Mouse (Mus musculus): ENCODE measurements around the gene Coil. TPM values are rescaled to one million over a fixed set of nuclear protein-coding genes. Genes with fewer than 3 reads are reported as not detected.

Coil gene
- polyA plus RNA-seq, 1 experiment = 3.1 TPM

- TF ChIP-seq REST (IDR thresholded peaks at IDR 0.05; ENCODE audit: insufficient read depth, insufficient read length) (no peak), SRF (IDR thresholded peaks at IDR 0.05; ENCODE audit: control insufficient read depth, insufficient read length, low read depth) (no peak), POLR2A (IDR thresholded peaks at IDR 0.05; ENCODE audit: insufficient read length, low read depth) (no peak), MYOD1 (IDR thresholded peaks at IDR 0.05; ENCODE audit: control insufficient read depth in 1 of 3, insufficient read length in 2 of 3, low read depth in 2 of 3) (no peak), E2F4 (IDR thresholded peaks at IDR 0.05; ENCODE audit: insufficient read depth) (no peak), TCF12 (IDR thresholded peaks at IDR 0.05; ENCODE audit: insufficient read depth, poor library complexity, severe bottlenecking) (no peak), USF1 (IDR thresholded peaks at IDR 0.05; ENCODE audit: low read depth) (no peak), CEBPB (IDR thresholded peaks at IDR 0.05; ENCODE audit: insufficient read depth, poor library complexity, severe bottlenecking) (no peak), TCF3 (IDR thresholded peaks at IDR 0.05; ENCODE audit: insufficient read length, low read depth) (no peak), POLR2AphosphoS2 (IDR thresholded peaks at IDR 0.05; ENCODE audit: insufficient read length, low read depth) (no peak), MAX (IDR thresholded peaks at IDR 0.05; ENCODE audit: low read depth) (no peak)
- Histone ChIP-seq H3K79me2 (ENCODE audit: control insufficient read depth, insufficient read depth) (no peaks in the 10 kb centered on the region), H3K4me2 (ENCODE audit: low read depth) (no peak overlapping the region), H3K36me3 (ENCODE audit: control insufficient read depth, insufficient read depth) (no peaks in the 10 kb centered on the region), H3K27me3 (ENCODE audit: control insufficient read depth, insufficient read depth, insufficient read length) (no peaks in the 10 kb centered on the region), H3ac (ENCODE audit: control insufficient read depth, insufficient read length) (no peak overlapping the region), H3K4me3 (no peak overlapping the region)
Observed at GRCm38 (mm10) chr11:89021687-89022086, 51.6 kb downstream of the Coil start.

DNA sequence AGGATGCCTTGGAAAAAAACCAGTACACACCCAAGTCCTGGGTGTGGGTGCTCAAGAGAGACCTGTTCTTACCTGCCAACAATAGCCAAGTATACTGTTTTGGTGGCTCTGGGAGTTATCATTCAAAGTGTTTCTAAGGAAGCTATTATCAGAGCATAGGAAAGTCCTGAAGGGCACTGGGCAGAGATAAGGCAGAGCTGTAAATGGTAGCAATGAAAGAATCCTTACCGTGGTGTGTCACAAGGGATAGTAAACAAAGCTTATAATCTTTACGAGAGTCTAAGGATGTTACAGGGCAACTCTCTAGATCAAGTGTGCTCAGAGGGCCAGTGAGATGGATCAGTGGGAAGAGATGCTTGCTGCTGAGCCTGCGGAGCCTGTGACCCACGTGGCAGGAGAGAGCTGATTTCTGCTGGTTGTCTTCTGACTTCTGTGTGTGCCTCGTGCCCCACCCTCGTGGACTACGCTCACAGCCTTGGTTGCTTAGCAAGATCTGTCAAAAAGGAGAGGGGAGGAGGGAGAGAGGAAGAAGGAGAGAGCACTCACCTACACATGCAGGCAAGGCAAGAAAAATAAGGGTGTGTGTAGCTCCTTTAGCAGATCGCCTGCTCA lies 52.2 kb downstream of the Coil start:
- Histone ChIP-seq H3K79me2 (ENCODE audit: control insufficient read depth, insufficient read depth) (no peaks in the 10 kb centered on the region), H3K4me3 (no peak overlapping the region), H3K4me2 (ENCODE audit: low read depth) (no peak overlapping the region), H3K36me3 (ENCODE audit: control insufficient read depth, insufficient read depth) (no peaks in the 10 kb centered on the region), H3ac (ENCODE audit: control insufficient read depth, insufficient read length) (no peak overlapping the region), H3K27me3 (ENCODE audit: control insufficient read depth, insufficient read depth, insufficient read length) (no peaks in the 10 kb centered on the region)
- TF ChIP-seq E2F4 (IDR thresholded peaks at IDR 0.05; ENCODE audit: insufficient read depth) (no peak), REST (IDR thresholded peaks at IDR 0.05; ENCODE audit: insufficient read depth, insufficient read length) (no peak), CEBPB (IDR thresholded peaks at IDR 0.05; ENCODE audit: insufficient read depth, poor library complexity, severe bottlenecking) (no peak), MAX (IDR thresholded peaks at IDR 0.05; ENCODE audit: low read depth) (no peak), POLR2A (IDR thresholded peaks at IDR 0.05; ENCODE audit: insufficient read length, low read depth) (no peak), TCF12 (IDR thresholded peaks at IDR 0.05; ENCODE audit: insufficient read depth, poor library complexity, severe bottlenecking) (no peak), TCF3 (IDR thresholded peaks at IDR 0.05; ENCODE audit: insufficient read length, low read depth) (no peak), MYOG (IDR thresholded peaks at IDR 0.05; ENCODE audit: control insufficient read depth in 1 of 3, insufficient read depth in 1 of 3, insufficient read length in 2 of 3, low read depth in 2 of 3) (no peak), POLR2AphosphoS2 (IDR thresholded peaks at IDR 0.05; ENCODE audit: insufficient read length, low read depth) (no peak), USF1 (IDR thresholded peaks at IDR 0.05; ENCODE audit: low read depth) (no peak), MYOD1 (IDR thresholded peaks at IDR 0.05; ENCODE audit: control insufficient read depth in 1 of 3, insufficient read length in 2 of 3, low read depth in 2 of 3) (no peak), SRF (IDR thresholded peaks at IDR 0.05; ENCODE audit: control insufficient read depth, insufficient read length, low read depth) (no peak)

DNA sequence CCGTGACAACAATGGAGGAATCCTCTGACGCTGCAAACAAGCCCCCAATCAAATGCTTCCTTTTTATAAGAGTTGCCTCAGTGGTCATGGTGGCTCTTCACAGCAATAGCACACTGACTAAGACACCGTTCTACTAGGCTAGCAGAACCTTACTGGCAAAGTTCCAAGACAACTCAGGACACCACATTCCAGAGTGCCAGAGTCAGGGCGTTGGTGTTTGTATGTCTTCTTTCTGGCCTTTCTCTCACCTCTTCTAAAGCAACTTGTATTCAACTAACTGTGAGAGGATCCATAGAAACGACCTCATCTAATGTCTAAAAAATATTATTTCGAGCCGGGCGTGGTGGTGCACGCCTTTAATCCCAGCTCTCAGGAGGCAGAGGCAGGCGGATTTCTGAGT lies 53.4 kb downstream of the Coil start:
- Histone ChIP-seq H3K27me3 (ENCODE audit: control insufficient read depth, insufficient read depth, insufficient read length) (no peaks in the 10 kb centered on the region), H3K4me3 (no peak overlapping the region), H3K4me2 (ENCODE audit: low read depth) (no peak overlapping the region), H3K79me2 (ENCODE audit: control insufficient read depth, insufficient read depth) (no peaks in the 10 kb centered on the region), H3K36me3 (ENCODE audit: control insufficient read depth, insufficient read depth) (no peaks in the 10 kb centered on the region), H3ac (ENCODE audit: control insufficient read depth, insufficient read length) (no peak overlapping the region)
- TF ChIP-seq CEBPB (IDR thresholded peaks at IDR 0.05; ENCODE audit: insufficient read depth, poor library complexity, severe bottlenecking) (no peak), TCF12 (IDR thresholded peaks at IDR 0.05; ENCODE audit: insufficient read depth, poor library complexity, severe bottlenecking) (no peak), POLR2AphosphoS2 (IDR thresholded peaks at IDR 0.05; ENCODE audit: insufficient read length, low read depth) (no peak), TCF3 (IDR thresholded peaks at IDR 0.05; ENCODE audit: insufficient read length, low read depth) (no peak), MYOD1 (IDR thresholded peaks at IDR 0.05; ENCODE audit: control insufficient read depth in 1 of 3, insufficient read length in 2 of 3, low read depth in 2 of 3) (no peak), REST (IDR thresholded peaks at IDR 0.05; ENCODE audit: insufficient read depth, insufficient read length) (no peak), E2F4 (IDR thresholded peaks at IDR 0.05; ENCODE audit: insufficient read depth) (no peak), POLR2A (IDR thresholded peaks at IDR 0.05; ENCODE audit: insufficient read length, low read depth) (no peak), MAX (IDR thresholded peaks at IDR 0.05; ENCODE audit: low read depth) (no peak), USF1 (IDR thresholded peaks at IDR 0.05; ENCODE audit: low read depth) (no peak), SRF (IDR thresholded peaks at IDR 0.05; ENCODE audit: control insufficient read depth, insufficient read length, low read depth) (no peak), MYOG (IDR thresholded peaks at IDR 0.05; ENCODE audit: control insufficient read depth in 1 of 3, insufficient read depth in 1 of 3, insufficient read length in 2 of 3, low read depth in 2 of 3) (no peak)

DNA sequence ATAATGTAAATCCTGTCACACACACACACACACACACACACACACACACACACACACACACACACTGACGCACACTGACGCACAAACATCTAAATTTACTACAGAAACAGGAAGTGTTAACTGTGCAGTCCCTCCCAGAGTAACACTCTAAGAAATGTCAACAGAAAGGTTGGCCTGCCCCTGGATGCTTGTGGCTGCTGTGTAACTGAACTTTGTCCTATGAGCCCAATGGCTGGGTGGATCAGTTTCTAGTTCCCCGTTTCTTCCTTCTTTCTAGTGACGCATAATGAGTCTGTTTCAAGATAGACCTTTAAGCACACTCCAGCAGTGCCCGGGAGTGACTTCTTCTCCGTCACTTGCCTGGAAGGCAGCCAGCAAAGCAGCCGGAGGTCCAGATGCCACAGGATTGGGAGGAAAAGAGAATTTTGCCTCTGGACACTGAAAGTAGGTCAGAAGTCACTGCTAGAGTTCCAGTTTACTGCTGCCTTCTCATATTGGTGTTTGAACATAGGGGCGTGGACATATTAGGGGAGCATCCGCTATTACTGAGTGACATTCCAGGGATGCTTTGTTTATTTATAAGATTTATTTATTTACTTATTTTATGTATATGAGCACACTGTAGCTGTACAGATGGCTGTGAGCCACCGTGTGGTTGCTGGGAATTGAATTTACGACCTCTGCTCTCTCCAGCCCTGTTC lies 54.3 kb downstream of the Coil start:
- H3K4me3 ChIP-seq = no peak overlapping the region
- peak overlapping the region; percentile 54 for H3K4me2 ChIP-seq (ENCODE audit: low read depth)
- no peaks in the 10 kb centered on the region for H3K79me2 ChIP-seq (ENCODE audit: control insufficient read depth, insufficient read depth)
- H3K27me3 ChIP-seq (ENCODE audit: control insufficient read depth, insufficient read depth, insufficient read length) = no peaks in the 10 kb centered on the region
- TF ChIP-seq MYOD1 (IDR thresholded peaks at IDR 0.05; ENCODE audit: control insufficient read depth in 1 of 3, insufficient read length in 2 of 3, low read depth in 2 of 3) (peak in 1 of 3 experiments; percentile 8), REST (IDR thresholded peaks at IDR 0.05; ENCODE audit: insufficient read depth, insufficient read length) (no peak)
- H3K36me3 ChIP-seq (ENCODE audit: control insufficient read depth, insufficient read depth) = no peaks in the 10 kb centered on the region
- H3ac ChIP-seq (ENCODE audit: control insufficient read depth, insufficient read length) = no peak overlapping the region
